Mouse (Mus musculus) induced T-regulatory cell, adult 2 months (primary cell): ENCODE measurements around the gene Elfn2.

ENCODE experiments used
- DNase-seq: peaks from one replicate; pipeline ENCODE4 v3.0.0-alpha.2; 2012; ENCODE audit warnings: low read depth

Elfn2 gene

GRCm38 (mm10) chr15:78681301-78681700 is 37.3 kb downstream of the Elfn2 start:
- DNase-seq, result no peak

DNA sequence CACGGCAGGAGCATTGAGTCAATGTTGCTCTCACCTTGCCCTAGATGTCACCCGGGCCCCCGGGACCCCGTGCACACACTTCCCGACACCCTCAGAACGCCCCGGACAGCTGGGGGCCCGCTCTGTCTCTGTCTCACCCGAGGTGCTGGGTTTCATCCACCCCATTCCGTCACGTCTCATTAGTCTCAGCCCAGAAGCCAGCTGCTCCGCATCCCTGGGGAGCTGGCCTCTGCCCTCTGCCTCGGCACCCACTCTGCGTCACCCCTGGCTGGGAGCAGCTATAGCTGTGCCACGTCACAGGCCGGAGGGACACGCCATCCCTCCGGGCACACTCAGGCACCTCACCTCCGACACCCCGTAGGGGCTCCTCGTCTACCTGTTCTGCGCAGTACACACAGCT is 38.3 kb downstream of the Elfn2 start:
- DNase-seq, result no peak

DNA sequence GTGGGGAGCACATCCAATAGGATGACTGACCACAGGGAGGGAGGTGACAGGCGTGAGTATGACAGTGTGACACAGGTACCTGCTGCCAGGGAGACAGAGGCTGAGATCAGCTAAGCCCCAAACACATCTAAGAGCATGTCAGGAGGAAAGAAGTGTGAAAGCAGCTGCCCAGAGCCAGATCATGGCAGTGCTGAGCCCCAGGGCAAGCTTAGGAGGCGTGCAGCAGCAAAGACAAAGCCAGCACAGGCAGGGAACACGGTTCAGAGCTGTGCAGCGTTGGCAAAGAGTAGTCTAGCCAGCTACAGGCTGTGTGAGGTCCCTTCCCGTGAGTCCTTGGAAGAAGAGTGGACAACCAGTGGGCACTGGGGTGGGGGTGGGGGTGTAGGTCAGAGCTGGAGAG is 40.9 kb downstream of the Elfn2 start:
- no peak for DNase-seq

- no peak for DNase-seq
Measured at GRCm38 (mm10) chr15:78677015-78677414, 41.6 kb downstream of the Elfn2 start.

- DNase-seq, result no peak
Measured at GRCm38 (mm10) chr15:78674912-78675412, 43.6 kb downstream of the Elfn2 start.

GRCm38 (mm10) chr15:78673436-78673835 is 45.1 kb downstream of the Elfn2 start:
- DNase-seq, result no peak

GRCm38 (mm10) chr15:78670341-78670740 is 48.2 kb downstream of the Elfn2 start:
- DNase-seq, result no peak

DNA sequence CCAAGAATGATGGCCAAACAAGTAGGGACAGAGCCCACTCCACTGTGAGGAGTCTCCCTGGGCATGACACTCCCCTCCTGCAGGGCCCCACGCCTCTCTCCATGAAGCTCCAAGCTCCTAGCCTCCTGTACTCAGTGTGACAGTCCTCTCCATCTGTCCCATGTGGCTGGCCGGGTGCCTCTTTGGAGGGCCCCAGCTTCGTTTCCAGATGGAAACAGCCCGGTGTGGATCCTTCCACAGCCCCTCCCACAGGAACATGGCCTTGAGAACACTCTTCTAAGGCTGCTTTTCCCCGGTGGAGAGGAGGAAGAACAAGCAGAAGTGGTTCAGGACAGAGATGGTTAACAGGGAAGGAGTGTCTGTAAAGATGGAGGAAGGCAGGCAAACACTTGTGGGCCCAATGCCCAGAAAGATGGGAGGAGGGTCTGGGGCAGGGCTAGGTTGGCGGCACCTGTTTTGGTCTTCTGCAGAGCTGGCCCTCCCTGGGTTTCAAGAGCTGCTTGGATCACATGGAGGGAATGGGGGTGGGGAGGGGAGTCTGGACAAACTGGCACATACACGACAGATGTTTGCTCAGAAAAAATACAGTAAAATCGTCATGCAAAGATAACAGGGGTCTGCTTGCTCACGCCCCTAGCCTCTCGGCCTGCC is 49.2 kb downstream of the Elfn2 start:
- DNase-seq, result no peak

DNA sequence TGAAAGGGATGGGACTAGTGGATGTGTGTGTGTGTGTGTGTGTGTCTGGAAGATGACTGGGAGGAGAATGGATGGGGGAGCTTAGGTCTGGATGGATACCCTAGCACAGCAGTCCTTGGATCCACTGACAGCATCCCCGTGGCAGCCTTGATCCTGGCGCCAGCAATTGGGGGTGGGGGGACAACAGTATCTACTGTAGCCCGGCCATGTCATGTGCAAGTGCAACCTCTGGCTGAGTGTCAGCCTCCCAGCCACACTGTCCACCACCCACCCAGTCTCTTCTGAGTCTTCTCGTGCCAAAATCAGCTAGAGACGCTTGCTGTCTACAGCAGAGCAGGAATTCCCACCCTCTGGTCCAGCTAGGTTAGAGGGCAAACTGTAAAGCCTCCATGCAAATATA is 54.3 kb downstream of the Elfn2 start:
- no peak for DNase-seq

- no peak for DNase-seq
Measured at GRCm38 (mm10) chr15:78651169-78651568, 67.4 kb downstream of the Elfn2 start.

DNA sequence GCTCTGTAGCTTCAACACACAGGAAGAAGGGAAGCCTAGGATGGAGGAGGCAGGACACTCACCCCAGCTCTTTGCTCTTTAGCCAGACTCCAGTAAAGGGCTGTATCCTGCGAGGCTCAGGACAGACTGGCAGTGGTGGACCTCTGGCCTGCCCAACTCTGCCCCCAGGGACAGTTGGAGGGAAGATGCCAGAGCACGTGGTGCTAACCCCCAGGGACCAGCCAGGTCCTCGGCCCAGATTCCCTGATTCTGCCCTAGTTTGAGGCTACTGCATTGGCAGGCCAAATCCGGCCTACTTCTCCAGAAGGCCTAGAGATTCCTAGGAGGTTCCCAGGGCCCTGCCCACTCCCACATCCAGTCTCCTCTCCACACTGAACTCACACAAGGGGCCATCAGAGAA is 70.8 kb downstream of the Elfn2 start:
- no peak for DNase-seq

DNA sequence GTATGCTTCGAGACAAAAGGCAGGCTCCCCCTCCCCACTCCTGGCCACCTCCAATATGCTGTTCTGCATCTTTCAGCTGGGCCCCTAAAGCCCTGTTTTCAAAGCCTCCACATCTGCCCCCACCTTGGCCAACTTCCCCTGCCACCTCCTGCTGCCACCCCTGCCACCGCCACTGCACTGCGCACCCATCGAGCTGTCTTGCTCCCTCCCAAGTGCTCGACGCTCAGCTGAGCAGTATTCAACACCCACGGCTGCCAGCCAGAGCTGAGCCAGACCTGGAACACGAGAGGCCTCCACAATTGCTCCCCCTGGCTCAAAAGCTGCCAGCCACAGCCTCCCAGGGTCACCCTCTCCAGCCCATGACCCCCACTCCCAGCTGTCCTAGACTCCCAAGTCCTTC is 74.0 kb downstream of the Elfn2 start:
- no peak for DNase-seq

DNA sequence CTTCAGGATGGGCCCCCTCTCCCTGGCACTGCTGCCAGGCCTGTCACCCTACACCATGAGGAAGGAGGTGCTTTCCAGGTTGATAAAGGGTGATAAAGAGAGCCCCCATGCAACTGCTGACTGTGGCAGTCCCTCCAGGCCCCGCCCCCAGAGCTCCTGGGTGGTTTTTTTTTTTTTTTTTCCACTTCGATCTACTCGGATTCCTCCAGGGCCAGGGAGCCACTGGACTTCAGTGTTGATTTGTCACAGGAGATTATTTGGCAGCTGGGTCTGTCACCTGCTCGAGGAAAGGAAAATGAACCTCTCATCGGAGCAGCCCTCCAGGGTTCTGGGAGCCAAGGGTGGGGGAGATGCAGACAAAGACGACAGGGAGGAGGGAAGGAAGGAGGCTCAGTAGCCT is 74.9 kb downstream of the Elfn2 start:
- no peak for DNase-seq

DNA sequence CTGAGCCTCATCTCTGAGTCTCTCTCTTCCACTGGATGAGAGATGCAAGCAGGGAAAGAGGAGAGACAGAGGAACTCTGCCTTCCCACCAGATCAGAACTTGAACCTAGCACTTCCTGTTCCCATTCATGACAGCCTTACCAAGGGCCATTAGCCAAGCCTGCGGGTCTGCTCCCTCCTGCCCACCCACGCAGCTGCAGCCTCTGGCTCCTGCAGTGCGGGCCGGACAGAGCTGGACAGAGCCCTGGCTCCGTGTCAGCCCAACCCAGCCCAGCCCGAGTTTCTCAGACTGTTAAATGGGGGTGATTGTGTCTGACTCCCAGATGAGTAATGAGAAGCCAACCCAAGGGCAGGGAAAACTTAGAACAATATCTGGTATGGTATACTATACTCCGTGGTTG is 83.3 kb downstream of the Elfn2 start:
- DNase-seq, result no peak

DNA sequence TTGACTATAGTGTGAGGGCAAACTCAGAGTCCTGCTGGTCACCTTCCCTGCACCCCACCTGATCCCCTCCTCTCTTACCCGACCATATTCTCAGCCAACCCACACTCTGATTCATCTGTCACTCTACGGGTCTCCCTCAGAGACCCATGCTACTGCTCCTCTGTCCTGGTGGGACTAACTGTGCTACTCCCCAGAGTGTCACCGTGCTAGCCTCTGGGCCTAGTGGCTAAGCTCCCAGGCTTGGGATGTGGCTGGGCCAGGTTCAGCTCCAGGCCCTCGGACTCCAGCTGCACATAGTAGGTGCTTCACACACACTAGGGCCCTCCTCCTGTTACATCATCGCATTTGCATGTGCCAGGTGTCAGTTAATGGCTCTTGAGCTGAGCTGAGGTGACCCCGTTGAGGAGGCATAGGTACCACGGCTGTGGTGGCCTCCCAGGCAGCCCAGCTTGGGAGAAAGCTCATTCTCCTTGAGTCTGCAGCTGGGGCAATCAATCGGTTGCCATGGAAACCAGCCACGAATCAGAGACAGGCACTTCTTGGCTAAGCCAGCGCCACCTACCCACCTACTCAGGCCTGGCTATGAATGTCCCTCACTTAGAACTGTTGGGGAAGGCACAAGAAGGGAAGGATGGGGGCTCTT is 84.4 kb downstream of the Elfn2 start:
- peak; percentile 45 for DNase-seq

- no peak for DNase-seq
Measured at GRCm38 (mm10) chr15:78633413-78633812, 85.2 kb downstream of the Elfn2 start.

DNA sequence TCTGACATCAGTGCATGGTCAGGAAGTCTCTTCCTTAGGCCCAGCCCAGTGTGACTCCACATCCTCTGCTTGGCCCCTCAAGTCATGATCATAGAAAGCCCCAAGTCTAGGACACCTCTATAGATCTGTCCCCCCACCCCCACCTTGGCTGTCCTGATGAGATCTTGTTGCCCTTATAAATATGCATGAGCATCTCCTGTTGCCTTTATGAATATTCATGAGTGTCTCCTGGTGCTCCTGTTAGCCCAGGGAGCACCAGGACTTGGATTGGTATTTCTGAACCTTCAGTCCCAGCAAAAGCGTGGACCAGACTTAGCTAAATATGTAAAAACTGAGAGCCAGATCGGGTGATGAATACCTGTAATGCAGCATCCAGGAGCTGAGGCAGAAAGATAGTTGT is 86.2 kb downstream of the Elfn2 start:
- no peak for DNase-seq

DNA sequence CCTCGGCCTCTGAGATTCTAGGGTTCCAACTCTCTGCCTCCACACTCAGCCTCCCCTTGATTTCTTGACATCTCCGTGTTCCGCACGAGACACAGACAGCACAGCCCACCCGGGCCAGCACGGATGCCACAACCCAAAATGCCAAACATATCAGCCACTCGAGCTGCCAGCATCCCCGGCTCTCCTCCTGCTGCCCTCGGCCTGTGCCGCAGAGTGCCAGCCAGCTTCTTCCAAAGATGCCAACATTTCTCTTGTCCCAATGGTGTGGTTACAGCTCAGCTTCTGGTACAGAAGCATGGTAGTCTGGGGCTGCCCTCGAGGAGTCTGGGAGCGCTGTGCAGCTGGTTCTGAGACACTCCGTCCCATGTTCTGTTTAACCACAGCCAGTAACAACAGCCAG is 92.3 kb downstream of the Elfn2 start:
- DNase-seq, result no peak

GRCm38 (mm10) chr15:78624961-78625360 is 93.6 kb downstream of the Elfn2 start:
- DNase-seq, result no peak

DNA sequence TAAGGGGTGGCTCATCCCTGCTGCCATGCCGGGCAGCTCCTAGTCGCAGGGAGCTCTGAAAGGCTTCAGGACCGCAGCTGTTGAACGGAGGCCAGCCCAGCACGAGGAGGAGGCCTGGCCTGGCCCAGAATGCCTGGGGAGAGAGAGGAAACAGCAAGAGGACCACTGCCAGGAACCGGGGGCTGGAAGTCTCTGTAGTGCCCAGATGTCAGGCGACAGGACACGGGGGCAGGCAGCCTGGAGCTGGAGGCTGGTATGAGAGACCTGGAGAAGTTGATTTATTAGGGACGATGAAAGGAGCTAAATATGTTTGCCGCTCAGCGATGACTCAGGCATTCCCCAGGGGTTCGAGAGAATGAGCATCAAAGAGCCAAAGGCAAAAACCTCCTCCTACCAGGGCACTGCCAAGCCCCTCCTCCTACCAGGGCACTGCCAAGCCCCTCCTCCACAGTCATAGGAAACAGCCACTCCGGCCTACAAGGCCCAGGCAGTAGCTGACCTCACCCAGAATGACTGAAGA is 94.1 kb downstream of the Elfn2 start:
- DNase-seq, result no peak

- peak; percentile 82 for DNase-seq
Measured at GRCm38 (mm10) chr15:78623426-78623825, 95.1 kb downstream of the Elfn2 start.
